Mouse (Mus musculus): ENCODE data around the gene Rwdd1.

DNA sequence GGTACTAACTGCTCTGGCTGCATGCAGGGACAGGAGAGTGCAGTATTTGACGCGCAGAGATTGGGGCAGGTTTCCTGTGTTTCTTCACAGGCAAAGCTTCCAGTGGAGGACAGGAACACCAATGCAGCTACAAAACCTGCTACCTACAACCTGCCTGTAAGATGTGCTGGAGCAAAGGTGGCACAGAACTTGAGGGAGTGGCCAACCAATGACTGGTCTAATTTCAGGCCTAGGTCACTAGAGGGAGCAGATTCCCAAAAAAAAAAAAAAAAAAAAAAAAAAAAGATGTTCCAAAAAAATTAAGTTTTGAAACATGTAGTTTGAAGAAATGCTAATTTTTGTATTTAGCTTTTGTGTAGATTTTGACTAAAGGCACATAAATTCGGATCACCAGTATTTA is 66.9 kb downstream of the Rwdd1 start:
- TF ChIP-seq MAX (IDR thresholded peaks at IDR 0.05; ENCODE audit: low read depth) (no peak), POLR2A (IDR thresholded peaks at IDR 0.05; ENCODE audit: insufficient read length, low read depth) (no peak), MYOG (IDR thresholded peaks at IDR 0.05; ENCODE audit: control insufficient read depth in 1 of 3, insufficient read depth in 1 of 3, insufficient read length in 2 of 3, low read depth in 2 of 3) (no peak)

Measured in myocyte (in vitro differentiated cells).